Mouse (Mus musculus) erythroblast, embryonic 14.5 days (primary cell): Measurements from ENCODE around the gene Lrguk.

Experiments
- GATA1 ChIP-seq: IDR thresholded peaks from 2 replicates; pipeline ENCODE4 v1.6.1; 2012; ENCODE audit warnings: low read length, inconsistent platforms, mixed read lengths
- TAL1 ChIP-seq: IDR thresholded peaks from 3 replicates; pipeline ENCODE4 v1.6.1; 2012; ENCODE audit warnings: low read length, inconsistent platforms, mixed read lengths

GRCm38 (mm10) chr6:34003033-34003432 is 26.2 kb upstream of the Lrguk start:
- TF ChIP-seq GATA1 (no peak), TAL1 (no peak)
